Mouse (Mus musculus): Measurements from ENCODE around the gene Gabbr1. TPM values are rescaled to one million over a fixed set of nuclear protein-coding genes. Genes with fewer than 3 reads are reported as not detected.
A peak's percentile ranks its signal among the peaks of the same experiment; 100 is the strongest.

Gabbr1 gene
- 7.9 and 9.7 TPM in 2 replicates for polyA plus RNA-seq (2014; fragmentation: Nextera tagmentation; extraction: Ambion mirVana)

- ATAC-seq (ENCODE audit: insufficient number of reproducible peaks, low FRiP score, low TSS enrichment, low read depth): peak; percentile 80
- peak within 1 kb of the TSS; percentile 89 for H3K4me2 ChIP-seq (ENCODE audit: low read depth, severe bottlenecking)
- peak; percentile 85 for DNase-seq (ENCODE audit: low spot score)
- H3K9ac ChIP-seq (ENCODE audit: low read length): peak within 1 kb of the TSS; percentile 94
- no peaks in the 10 kb centered on the region for H3K9me3 ChIP-seq (ENCODE audit: control insufficient read depth, low read length)
- peak within 1 kb of the TSS; percentile 76 for H3K27ac ChIP-seq (replicated peaks; ENCODE audit: low read depth, low read length)
- H3K4me1 ChIP-seq (ENCODE audit: control insufficient read depth, insufficient read depth, low read length): peaks cover 13% of the 10 kb centered on the region
- H3K36me3 ChIP-seq (ENCODE audit: control insufficient read depth, insufficient read depth, low read length): no peaks in the 10 kb centered on the region
- WGBS: under 1% methylated on average over 48 of the region's 55 CpGs
- peaks cover 4% of the 10 kb centered on the region; the same call in 1 of the 2 replicates for H3K27me3 ChIP-seq (ENCODE audit: control insufficient read depth, insufficient read depth, low read length)
- H3K4me3 ChIP-seq (ENCODE audit: low read depth, low read length): peak within 1 kb of the TSS; percentile 76
Observed at GRCm38 (mm10) chr17:37045611-37046311, at the start of gene Gabbr1. Gabbr1 (plus strand) TSS chr17:37045966.

- Histone ChIP-seq H3K27ac (replicated peaks; ENCODE audit: low read depth, low read length) (no peak overlapping the region), H3K27me3 (ENCODE audit: control insufficient read depth, insufficient read depth, low read length) (no peaks in the 10 kb centered on the region), H3K4me3 (ENCODE audit: low read depth, low read length) (no peak overlapping the region), H3K9ac (ENCODE audit: low read length) (no peak overlapping the region), H3K4me2 (ENCODE audit: low read depth, severe bottlenecking) (no peak overlapping the region), H3K4me1 (ENCODE audit: control insufficient read depth, insufficient read depth, low read length) (no peaks in the 10 kb centered on the region), H3K9me3 (ENCODE audit: control insufficient read depth, low read length) (no peaks in the 10 kb centered on the region), H3K36me3 (ENCODE audit: control insufficient read depth, insufficient read depth, low read length) (no peaks in the 10 kb centered on the region)
- peak; percentile 92 for DNase-seq (ENCODE audit: low spot score)
- no peak for ATAC-seq (ENCODE audit: insufficient number of reproducible peaks, low FRiP score, low TSS enrichment, low read depth)
- 27% methylated on average over 7 of the region's 7 CpGs for WGBS
Observed at GRCm38 (mm10) chr17:36997033-36997735, 48.6 kb upstream of the Gabbr1 start.

GRCm38 (mm10) chr17:36998477-36998876 lies 47.3 kb upstream of the Gabbr1 start:
- DNase-seq (ENCODE audit: low spot score) (no peak), ATAC-seq (ENCODE audit: insufficient number of reproducible peaks, low FRiP score, low TSS enrichment, low read depth) (no peak)
- Histone ChIP-seq H3K36me3 (ENCODE audit: control insufficient read depth, insufficient read depth, low read length) (no peaks in the 10 kb centered on the region), H3K27me3 (ENCODE audit: control insufficient read depth, insufficient read depth, low read length) (no peaks in the 10 kb centered on the region), H3K4me2 (ENCODE audit: low read depth, severe bottlenecking) (no peak overlapping the region), H3K27ac (replicated peaks; ENCODE audit: low read depth, low read length) (no peak overlapping the region), H3K4me3 (ENCODE audit: low read depth, low read length) (no peak overlapping the region), H3K4me1 (ENCODE audit: control insufficient read depth, insufficient read depth, low read length) (no peaks in the 10 kb centered on the region), H3K9me3 (ENCODE audit: control insufficient read depth, low read length) (no peaks in the 10 kb centered on the region), H3K9ac (ENCODE audit: low read length) (no peak overlapping the region)
- 69% methylated on average over 2 of the region's 2 CpGs for WGBS

DNA sequence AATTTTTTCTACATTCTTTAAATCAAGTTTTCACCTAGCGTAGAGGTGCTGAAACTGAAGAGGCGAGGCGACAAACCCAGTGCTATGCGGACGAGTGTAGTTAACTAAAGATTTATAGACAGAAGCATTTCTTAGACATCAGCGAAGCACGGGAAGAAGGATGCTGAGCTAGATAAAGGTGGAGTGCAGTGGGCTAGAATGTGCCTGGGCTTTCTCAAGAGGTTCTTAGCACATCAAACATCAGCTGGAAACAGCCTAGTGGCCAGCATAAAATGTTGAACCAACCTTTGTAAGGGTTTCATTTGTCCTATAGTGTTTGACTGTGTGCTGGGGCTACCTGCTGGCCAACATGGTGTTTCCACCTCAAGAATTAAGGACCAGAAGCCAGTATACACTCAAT lies 44.9 kb upstream of the Gabbr1 start, which contains the start of gene Zfp57:
Gene Zfp57, plus strand, starts transcription at position 301 of the 400 bp plus-strand sequence.
- ATAC-seq (ENCODE audit: insufficient number of reproducible peaks, low FRiP score, low TSS enrichment, low read depth): no peak
- Histone ChIP-seq H3K4me1 (ENCODE audit: control insufficient read depth, insufficient read depth, low read length) (no peaks in the 10 kb centered on the region), H3K9me3 (ENCODE audit: control insufficient read depth, low read length) (no peaks in the 10 kb centered on the region), H3K9ac (ENCODE audit: low read length) (no peak within 1 kb of the TSS), H3K4me3 (ENCODE audit: low read depth, low read length) (peak within 1 kb of the TSS; percentile 75; the same call in 1 of the 2 replicates), H3K27me3 (ENCODE audit: control insufficient read depth, insufficient read depth, low read length) (no peaks in the 10 kb centered on the region), H3K36me3 (ENCODE audit: control insufficient read depth, insufficient read depth, low read length) (peaks cover under 1% of the 10 kb centered on the region; the same call in 1 of the 2 replicates), H3K27ac (replicated peaks; ENCODE audit: low read depth, low read length) (no peak within 1 kb of the TSS), H3K4me2 (ENCODE audit: low read depth, severe bottlenecking) (peak within 1 kb of the TSS; percentile 75)
- WGBS: 92% methylated on average over 7 of the region's 7 CpGs
- no peak for DNase-seq (ENCODE audit: low spot score)

- Histone ChIP-seq H3K9me3 (ENCODE audit: control insufficient read depth, low read length) (no peaks in the 10 kb centered on the region), H3K9ac (ENCODE audit: low read length) (peak overlapping the region; percentile 96), H3K27ac (replicated peaks; ENCODE audit: low read depth, low read length) (peak overlapping the region; percentile 90), H3K36me3 (ENCODE audit: control insufficient read depth, insufficient read depth, low read length) (peaks cover 4% of the 10 kb centered on the region; the same call in 1 of the 2 replicates), H3K4me2 (ENCODE audit: low read depth, severe bottlenecking) (peak overlapping the region; percentile 75), H3K4me3 (ENCODE audit: low read depth, low read length) (peak overlapping the region; percentile 75), H3K4me1 (ENCODE audit: control insufficient read depth, insufficient read depth, low read length) (no peaks in the 10 kb centered on the region), H3K27me3 (ENCODE audit: control insufficient read depth, insufficient read depth, low read length) (no peaks in the 10 kb centered on the region)
- peak; percentile 79 for DNase-seq (ENCODE audit: low spot score)
- ATAC-seq (ENCODE audit: insufficient number of reproducible peaks, low FRiP score, low TSS enrichment, low read depth): peak; percentile 88
- under 1% methylated on average over 49 of the region's 49 CpGs for WGBS
Observed at GRCm38 (mm10) chr17:37002364-37003330, 43.1 kb upstream of the Gabbr1 start.

- H3K27ac ChIP-seq (replicated peaks; ENCODE audit: low read depth, low read length): no peak overlapping the region
- no peaks in the 10 kb centered on the region for H3K4me1 ChIP-seq (ENCODE audit: control insufficient read depth, insufficient read depth, low read length)
- 57% methylated on average over 4 of the region's 4 CpGs for WGBS
- peak overlapping the region; percentile 75 for H3K4me3 ChIP-seq (ENCODE audit: low read depth, low read length)
- H3K9ac ChIP-seq (ENCODE audit: low read length): peak overlapping the region; percentile 96
- H3K9me3 ChIP-seq (ENCODE audit: control insufficient read depth, low read length): no peaks in the 10 kb centered on the region
- DNase-seq (ENCODE audit: low spot score) (no peak), ATAC-seq (ENCODE audit: insufficient number of reproducible peaks, low FRiP score, low TSS enrichment, low read depth) (no peak)
- H3K4me2 ChIP-seq (ENCODE audit: low read depth, severe bottlenecking): peak overlapping the region; percentile 75
- H3K27me3 ChIP-seq (ENCODE audit: control insufficient read depth, insufficient read depth, low read length): no peaks in the 10 kb centered on the region
- H3K36me3 ChIP-seq (ENCODE audit: control insufficient read depth, insufficient read depth, low read length): peaks cover 6% of the 10 kb centered on the region; the same call in 1 of the 2 replicates
Observed at GRCm38 (mm10) chr17:37003366-37003765, 42.4 kb upstream of the Gabbr1 start.

DNA sequence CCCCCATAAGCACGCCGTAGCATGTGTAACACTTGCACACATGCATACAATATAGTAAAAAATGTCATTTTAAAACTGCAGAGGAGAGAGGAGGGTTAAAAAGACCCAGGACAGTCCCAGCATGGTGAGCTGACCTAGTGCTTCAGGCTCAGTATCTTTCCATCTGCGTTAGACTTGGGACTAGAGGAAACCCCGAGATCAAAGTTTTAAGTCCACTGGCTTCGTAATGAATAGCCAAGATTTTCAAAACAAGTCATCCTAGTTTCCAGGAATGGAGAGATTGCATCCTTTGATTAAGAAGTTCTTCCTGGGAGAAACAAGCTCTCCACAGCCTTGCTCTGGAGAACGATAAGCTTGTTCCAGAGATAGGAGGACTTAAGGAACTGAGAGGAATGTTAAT lies 37.6 kb upstream of the Gabbr1 start:
- ATAC-seq (ENCODE audit: insufficient number of reproducible peaks, low FRiP score, low TSS enrichment, low read depth) (no peak), DNase-seq (ENCODE audit: low spot score) (no peak)
- no peak overlapping the region for H3K9ac ChIP-seq (ENCODE audit: low read length)
- no peak overlapping the region for H3K4me3 ChIP-seq (ENCODE audit: low read depth, low read length)
- H3K4me1 ChIP-seq (ENCODE audit: control insufficient read depth, insufficient read depth, low read length): no peaks in the 10 kb centered on the region
- H3K36me3 ChIP-seq (ENCODE audit: control insufficient read depth, insufficient read depth, low read length): peaks cover 10% of the 10 kb centered on the region; the same call in 1 of the 2 replicates
- H3K9me3 ChIP-seq (ENCODE audit: control insufficient read depth, low read length): no peaks in the 10 kb centered on the region
- 93% methylated on average over 6 of the region's 6 CpGs for WGBS
- no peaks in the 10 kb centered on the region for H3K27me3 ChIP-seq (ENCODE audit: control insufficient read depth, insufficient read depth, low read length)
- H3K27ac ChIP-seq (replicated peaks; ENCODE audit: low read depth, low read length): no peak overlapping the region
- H3K4me2 ChIP-seq (ENCODE audit: low read depth, severe bottlenecking): no peak overlapping the region
